Mouse (Mus musculus) layer of hippocampus, adult 18-20 months (tissue): ENCODE measurements around the gene Xylb. TPM values are rescaled to one million over a fixed set of nuclear protein-coding genes. Genes with fewer than 3 reads are reported as not detected.
A peak's percentile ranks its signal among the peaks of the same experiment; 100 is the strongest.

ENCODE experiments used
- DNase-seq, 2 experiments: peaks; one replicate each; pipeline ENCODE4 v3.0.0; 2022; ENCODE audit warnings: low spot score in 2 of 2
- total RNA-seq, 2 experiments: library from RNA; stranded (reverse); gene quantifications; 2 replicates each; pipeline ENCODE4 v1.2.3; 2021

The Xylb gene
- total RNA-seq, 2 experiments from 2014 or later: 4.8 to 5.9 TPM

DNA sequence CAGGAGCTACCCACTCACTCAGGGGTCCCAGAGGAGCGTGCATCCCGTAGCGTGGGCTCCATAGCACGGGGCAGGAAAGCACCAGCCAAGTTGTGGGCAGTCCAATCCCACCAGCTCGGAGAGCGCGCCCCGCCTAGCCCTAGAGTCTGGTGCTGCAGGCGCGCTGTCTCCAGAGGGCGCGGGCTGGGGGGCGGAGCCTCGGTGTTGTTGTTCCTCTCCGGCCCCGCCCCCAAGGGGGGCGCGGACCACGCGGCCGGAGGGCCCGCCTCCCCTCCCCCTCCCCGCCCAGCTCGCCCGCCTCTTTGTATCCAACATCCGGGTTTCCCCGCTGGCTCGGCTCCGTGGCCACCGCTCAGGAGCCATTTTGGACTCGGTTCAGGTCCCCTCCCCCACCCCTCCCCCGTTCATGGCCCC is 44.6 kb downstream of the Xylb start, which contains the start of gene Acvr2b:
Gene Acvr2b (plus strand): TSS at position 318 of the 414 bp plus-strand sequence.
- DNase-seq: peak; percentile 87 to 96

DNA sequence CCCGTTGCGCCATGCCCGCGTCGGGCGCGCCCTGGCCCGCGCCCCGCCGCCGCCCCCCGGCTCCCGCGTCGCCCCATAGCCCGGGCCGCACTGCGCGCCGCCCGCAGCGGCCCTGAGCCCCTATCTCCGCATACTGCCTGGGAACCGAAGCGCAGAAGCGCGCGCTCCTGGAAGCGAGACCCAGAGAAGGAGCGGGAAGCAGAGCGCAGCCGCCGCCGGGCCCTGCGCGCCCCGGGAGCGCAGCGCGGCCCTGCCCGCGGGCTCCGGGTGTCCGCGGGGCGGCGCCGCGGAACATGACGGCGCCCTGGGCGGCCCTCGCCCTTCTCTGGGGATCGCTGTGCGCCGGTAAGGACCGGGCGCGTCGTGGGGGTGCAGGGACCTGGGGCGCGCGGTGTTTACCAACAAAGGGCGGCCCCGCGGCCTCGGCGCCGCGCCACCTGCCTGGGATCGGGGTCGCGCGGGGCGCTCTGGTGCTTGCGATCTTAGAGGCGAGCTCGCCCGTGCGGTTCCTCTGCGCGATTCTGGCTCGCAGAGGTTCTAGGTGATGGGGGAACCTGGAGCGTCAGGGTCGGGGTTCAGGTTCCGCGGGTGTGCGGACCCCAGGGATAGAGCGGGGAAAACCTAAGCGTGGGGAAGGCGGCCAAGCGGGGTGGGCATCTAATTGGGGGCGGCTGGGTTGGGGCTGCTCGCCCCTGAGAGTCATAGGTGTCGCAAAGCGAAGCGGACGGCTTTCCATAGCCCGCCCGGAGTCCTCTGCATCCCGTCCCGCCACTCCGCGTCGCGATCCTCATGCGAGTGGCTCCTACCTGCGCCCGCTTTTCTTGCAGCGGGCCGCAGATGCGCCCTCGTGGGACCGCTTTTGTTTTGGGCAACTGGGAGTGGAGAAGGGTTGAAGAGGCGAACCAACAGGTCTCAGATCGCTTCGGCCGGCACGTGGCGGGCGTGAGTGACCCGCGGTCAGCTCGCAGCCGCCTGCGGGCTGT is 45.4 kb downstream of the Xylb start:
- peak; percentile 40 to 41 for DNase-seq

DNA sequence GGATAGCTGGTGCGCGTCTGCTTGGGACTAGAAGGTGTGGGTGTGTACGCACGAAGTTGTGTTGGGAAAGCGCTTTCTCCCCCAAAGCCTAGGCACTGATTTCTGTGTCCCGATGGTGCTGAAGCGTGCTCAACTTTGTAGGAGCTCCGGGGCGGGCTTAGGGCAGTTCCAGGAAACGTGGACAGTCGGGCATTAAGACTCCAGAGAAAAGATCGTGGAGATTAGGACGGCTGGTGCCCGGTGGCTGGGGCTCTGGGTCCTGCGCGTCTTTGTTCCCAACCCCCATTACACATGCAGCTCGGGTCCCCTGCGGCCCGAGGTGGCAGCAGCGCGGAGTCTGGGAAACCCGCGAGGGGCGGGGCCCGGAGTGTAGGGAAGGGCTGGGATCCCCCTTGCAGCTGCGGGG is 46.1 kb downstream of the Xylb start:
- DNase-seq: peak; percentile 36 to 39

DNA sequence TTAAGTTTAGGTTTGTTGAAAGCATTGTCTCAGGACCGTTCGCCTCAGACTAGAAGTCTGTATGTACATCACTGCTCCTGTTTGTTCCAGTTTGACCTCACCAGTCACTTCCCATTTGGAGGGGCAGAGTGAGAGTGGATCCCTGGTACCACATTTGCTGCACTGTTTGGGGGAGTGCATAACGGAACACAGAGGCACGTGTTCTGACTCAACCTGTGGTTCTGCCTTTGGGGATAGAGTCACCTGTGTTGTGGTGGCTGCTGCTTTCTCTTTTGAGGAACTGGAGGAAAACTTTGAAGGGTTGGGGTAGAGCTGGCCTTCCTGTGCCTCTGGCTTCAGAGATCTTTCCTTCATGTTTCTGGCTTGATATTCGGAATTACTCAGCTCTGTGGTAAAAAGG is 46.9 kb downstream of the Xylb start:
- no peak for DNase-seq

DNA sequence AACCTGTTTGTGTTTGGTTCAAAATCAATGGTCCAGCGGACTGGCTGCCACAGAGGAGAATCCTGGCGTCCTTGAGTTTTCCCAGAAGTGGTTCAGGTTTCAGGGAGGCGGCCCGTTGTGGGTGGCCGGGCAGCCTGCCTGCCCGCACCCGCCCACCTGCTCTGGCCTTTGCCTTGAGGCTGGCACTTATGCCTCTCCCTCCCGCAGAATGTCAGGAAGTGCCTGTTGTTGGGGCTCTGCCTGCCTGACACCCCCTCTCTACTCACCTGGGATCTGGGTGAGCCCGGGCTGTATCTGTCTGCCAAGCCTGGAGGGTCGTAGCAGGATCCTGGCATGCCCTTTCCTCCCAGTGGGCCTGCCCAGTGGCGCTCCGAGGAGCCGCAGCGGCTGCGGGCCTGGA is 50.7 kb downstream of the Xylb start:
- no peak for DNase-seq

DNA sequence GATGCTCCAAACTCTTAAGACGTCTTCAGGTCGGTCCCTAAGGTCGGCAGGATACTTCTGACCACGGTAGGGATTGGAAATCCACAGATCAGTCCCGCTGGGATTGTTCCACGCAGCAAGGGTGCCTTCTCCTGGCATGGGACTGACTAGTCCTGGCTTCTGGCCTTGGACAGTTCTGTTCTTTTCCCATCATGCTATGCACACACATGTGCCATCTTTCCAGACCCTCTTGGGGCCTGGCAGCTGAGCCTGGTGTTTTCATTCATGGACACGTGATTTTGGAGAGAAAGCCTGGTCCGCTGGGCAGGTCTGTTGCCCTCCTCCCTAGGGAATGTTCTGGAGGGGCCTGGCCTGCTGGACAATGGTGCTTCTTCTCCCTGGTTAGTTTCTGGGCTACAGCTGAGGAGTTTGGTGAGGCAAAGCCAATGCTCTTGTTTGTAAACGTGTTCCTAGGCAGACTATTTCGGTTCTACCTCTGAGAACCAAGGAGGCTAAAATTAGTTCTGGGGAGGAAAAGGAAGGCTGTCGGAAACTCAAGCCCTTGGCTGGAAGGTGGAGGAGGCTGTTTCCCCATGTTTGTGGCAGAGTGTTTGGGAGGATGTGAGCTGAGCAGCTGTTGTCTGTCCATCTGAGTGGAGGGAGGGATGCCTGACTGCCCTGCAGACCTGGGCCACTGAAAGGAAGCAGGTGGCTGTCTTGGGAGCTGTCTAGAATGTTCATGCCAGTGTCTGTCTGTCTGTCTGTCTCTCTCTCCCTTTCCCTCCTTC is 51.9 kb downstream of the Xylb start:
- no peak for DNase-seq

DNA sequence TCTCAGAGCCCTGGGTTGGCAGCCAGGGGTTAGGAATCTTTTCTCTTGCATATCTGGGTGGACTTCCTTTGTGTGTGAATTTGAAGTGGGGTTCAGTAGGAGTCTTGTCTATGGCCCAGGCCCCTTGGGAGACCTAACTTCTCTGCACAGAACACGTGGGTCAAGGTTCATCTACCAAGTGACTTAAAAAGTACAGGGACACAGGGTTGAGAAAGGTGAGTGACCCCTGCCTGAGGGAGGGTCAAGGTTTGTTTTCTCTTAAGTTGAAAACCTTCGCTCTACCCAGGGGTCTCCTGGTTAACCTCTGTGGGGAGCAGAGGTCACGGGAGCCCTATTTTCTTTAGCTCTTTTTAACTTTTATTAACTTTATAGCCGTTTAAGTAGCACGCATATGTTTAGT is 52.7 kb downstream of the Xylb start:
- DNase-seq: no peak

DNA sequence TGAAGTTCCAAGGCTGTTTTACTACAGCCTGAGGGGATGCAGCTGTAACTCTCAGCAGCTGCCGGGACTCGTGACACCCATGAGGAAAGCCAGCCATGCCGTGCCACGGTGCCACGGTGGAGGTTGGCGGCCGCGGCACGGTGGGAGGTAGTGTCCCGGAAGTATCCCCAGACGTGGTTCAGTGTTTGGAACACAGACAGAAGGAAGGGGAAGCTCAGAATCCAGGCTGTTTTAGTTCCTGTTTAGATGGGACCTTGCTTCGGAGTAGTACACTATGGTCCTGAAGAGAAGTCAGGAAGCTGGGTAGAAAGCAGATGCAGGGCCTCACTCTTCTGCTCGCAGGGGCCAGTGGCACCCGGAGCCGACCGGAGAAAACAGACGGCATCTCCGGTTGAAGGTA is 60.8 kb downstream of the Xylb start:
- no peak for DNase-seq

DNA sequence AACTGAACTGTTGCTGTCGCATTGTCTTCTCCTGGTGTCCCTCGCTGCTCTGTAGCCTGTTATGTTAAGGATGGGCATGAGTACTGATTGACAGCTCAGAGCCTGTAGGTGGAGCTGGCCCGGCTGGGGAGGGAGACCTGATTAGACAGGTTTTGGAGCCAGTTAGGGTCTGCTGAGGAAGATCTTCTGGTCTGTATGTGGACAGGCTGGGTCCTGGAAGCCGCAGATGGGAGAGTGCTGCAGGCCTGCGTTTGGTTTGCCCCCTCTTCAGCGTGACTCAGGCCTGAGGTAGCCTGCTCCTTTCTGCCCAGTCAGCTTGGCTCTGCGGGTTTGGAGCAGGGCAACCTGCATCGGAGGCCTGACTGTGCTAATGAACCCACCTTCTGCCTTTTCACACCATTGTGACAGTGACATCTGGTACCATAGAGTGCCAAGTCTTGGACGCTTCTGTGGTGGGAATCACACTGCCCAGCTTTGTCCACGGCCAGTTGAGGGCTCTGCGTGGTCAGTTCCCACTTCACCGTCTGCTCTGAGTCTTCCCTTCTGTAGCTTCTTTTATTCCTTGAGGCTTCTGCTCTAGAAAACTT is 62.8 kb downstream of the Xylb start:
- no peak for DNase-seq

DNA sequence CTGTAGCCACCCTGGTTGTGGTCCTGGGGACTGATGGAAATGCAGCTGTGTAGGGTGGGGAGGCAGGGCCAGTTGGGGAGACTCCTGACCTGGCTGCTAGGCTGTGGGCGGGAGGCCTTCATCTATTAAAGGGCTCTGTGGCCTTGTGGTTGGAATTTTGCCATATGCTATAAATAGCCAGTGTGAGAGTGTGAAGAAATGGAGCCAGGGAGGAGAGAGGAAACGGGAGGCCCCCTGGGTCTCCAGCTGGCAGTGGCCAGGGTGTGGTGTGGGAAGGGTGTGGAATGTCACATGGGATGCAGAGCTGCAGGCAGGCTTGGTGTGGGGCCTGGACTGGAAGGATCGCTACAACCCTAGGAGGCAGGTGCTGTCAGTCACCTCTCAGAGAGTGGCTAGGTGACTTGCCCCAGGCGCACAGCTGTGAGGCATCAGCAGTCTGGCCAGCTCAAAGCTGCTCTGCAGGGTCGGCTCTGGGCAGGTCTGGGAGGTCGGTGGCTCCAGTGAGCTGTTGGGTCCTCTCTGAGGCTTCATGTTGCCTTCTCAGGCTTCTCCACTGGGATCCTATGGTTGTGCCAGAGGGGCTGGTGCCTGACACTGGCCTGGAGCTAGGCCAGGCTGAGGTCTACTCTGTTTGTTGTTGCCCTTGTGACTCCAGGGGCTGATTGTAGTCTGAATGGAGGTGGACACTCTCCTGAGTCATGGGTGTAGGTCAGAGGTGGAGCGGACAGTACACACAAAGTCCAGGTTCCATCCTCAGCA is 68.2 kb downstream of the Xylb start:
- no peak for DNase-seq

DNA sequence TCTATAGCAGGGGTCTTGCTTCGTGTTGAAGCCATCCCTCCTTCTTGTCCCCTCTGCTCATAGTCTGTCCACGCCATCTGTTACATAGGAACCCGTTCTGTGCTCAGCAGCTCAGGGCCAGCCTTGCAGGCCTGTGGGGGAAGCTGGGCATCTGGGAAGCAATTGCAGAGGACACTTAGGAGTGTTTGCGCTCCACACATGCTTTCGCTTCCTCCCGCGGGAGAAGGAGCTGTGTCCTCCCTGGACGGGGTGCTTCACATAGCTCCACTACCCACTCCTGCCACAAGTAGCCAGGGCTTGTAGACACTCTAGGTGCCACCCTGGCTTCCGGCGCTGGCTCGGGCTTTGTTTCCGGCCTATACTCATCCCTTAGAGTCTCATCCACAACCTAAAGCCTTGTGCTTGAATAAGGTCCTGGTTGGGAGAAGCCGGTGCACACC is 68.8 kb downstream of the Xylb start:
- DNase-seq: no peak

DNA sequence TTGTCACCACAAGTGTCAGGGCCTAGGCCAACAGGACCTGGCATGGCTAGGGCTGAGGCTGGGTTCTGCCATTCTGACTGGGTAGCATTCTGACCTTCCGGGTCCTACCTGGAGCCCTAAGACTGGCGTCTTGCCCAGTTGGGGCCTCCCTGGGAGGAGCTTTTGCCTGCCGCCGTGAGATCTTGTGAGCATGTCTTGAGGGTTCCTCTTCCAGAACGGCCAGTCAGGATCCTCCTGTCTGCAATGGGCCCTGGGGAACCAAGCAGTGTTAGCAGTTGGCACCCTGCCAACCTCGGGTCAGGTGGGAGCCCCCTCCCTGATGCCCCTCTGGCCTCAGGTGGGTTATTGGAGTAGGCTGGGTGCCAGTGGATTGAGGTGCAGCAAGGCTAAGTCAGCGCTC is 69.3 kb downstream of the Xylb start:
- DNase-seq: no peak

DNA sequence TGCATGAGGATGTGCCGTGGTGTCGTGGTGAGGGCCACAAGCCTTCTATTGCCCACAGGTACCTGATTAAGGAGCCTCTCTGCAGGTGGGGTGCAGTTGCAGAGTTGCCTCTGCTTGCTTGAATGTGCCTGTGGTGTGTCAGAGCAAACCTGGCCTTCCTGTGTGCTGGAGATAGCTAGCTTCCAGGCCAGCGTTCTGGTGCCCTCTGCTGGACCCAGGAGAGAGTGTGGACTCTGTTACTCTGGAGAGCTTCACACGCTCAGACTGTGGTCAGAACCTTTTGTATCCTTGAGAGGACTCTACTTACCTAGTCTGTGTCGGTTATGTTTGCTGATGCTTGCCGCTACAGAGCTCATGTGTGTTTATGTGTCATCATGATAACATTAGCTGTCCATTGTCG is 73.1 kb downstream of the Xylb start:
- peak; percentile 56 to 88 for DNase-seq

DNA sequence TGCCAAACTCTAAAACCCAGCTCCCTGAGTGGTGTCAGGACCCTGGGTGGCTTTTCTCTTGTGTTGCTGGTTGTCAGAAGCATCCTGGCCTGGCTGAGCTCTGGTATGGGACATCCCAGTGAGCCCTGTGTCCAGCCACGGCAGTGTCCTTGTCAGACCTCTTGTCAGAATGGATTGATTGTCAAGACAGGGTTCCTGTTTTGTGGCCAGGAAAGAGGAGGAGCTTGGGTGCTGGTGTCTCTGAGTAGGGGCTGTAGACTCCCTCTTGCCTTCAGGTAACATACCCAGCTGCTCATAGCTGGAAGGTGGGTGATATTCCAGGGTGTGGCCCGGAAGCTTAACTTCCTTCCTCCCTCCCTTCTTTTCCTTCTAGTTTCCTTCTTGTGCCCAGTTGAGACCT is 78.7 kb downstream of the Xylb start:
- DNase-seq: no peak

DNA sequence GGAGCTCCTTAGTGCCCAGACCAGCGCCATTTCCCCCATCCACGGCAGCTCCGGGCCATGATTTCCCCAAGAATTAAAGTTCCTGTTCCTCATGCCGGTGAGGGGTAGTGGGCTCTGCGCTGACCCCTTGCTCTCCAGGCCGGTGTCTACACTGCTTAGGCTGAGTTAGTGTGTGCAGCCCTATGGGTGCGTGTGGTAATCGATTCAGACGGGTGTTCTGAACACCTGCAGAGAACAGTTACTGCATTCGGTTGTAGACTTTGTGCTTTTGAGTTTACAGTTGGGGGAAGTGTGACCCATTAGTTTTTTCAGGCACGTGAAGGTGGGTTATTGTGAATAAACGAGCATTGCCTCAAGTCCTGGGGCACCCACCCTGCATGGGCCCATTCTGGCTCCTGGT is 80.9 kb downstream of the Xylb start:
- DNase-seq: no peak

DNA sequence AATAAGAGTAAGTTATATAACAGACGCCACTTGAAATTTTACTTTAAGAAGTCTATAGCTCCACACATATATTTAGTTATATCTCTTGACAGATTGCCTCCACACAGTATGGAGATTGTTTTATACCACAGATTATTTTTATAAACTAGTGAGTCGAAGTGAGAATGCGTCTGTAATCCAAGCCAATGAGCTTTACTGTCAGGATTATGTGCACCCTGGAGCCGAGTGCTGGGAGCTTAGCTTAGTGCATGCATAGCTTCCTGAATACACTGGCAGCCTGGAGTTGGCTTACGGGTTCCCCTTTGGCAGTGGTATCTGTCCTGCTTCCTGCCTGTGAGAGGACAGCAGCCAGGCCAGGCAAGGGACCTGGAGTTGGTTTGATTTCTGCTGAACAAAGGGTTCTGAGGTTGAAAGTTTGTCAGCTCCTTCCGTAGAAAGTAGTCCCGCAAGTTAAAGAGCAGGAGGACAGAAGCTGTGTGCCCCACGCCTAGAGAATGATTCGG is 81.4 kb downstream of the Xylb start:
- no peak for DNase-seq

Other genes starting within 250 kb of the Xylb start
- 1 to 10 TPM; 1.1 TPM for gene Acaa1b, start 200.3 kb upstream of the Xylb start, total RNA-seq
- gene Gm47289, start 198.2 kb upstream of the Xylb start, total RNA-seq: not detected
- gene Slc22a13, start 148.3 kb upstream of the Xylb start, total RNA-seq: not detected
- 10 to 100 TPM; 30.2 to 31.7 TPM for gene Oxsr1, start 35.0 kb upstream of the Xylb start, total RNA-seq
- 10 to 100 TPM; 70.3 to 74.7 TPM for gene Acaa1a, start 17.7 kb upstream of the Xylb start, total RNA-seq
- 1 to 10 TPM; 5.9 to 6.7 TPM for gene Myd88, start 16.0 kb upstream of the Xylb start, total RNA-seq
- gene Slc22a14, start 8.2 kb downstream of the Xylb start, total RNA-seq: not detected
- 10 to 100 TPM; 11.3 to 13.5 TPM for gene Acvr2b, start 44.7 kb downstream of the Xylb start, total RNA-seq
- 10 to 100 TPM; 20.2 to 21.4 TPM for gene Exog, start 87.6 kb downstream of the Xylb start, total RNA-seq
- gene Scn5a, start 221.6 kb downstream of the Xylb start, total RNA-seq: 1 to 10 TPM in 1 of 2 experiments, under 1 TPM in 1; 0.96 to 1.5 TPM